43 mouse cellular contexts compared by ENCODE assay signal in genomic region chr10:127907386-127907951, GRCm38 (mm10). TPM values are rescaled to one million over a fixed set of nuclear protein-coding genes. Genes with fewer than 3 reads are reported as not detected.
"Had no signal": no experiment of that assay in that cellular context is flagged by ENCODE, and none has a peak within 500 bp of the region (broad histone marks: within the 10 kb centered on the region; RNA-seq: fewer than 3 reads in every experiment).

No protein-coding gene starts in this region.

- DNase-seq: gastrocnemius, adult 2 months; gastrocnemius, postnatal 10 days; gastrocnemius, postnatal 25 days; heart, adult 2 months; heart, postnatal 10 days; heart, postnatal 4 days; kidney, adult 11 months; kidney, adult 2 months; kidney, adult 9 months; kidney, postnatal 14 days; kidney, postnatal 36 days; layer of hippocampus, adult 9-11 months had no signal

- H3K27me3 ChIP-seq: heart, embryonic 12.5 days; hindbrain, embryonic 12.5 days; intestine, embryonic 15.5 days; kidney, embryonic 15.5 days; limb, embryonic 13.5 days; limb, embryonic 15.5 days; liver, embryonic 12.5 days had no signal

- H3K36me3 ChIP-seq: heart, embryonic 10.5 days; heart, embryonic 12.5 days; hindbrain, embryonic 10.5 days; hindbrain, embryonic 12.5 days; intestine, embryonic 15.5 days; kidney, embryonic 15.5 days; limb, embryonic 13.5 days; limb, embryonic 15.5 days; liver, embryonic 12.5 days had no signal

- ATAC-seq: hindbrain, embryonic 16.5 days; inflammation-experienced regulatory T-cells, adult 6 months; intestine, embryonic 15.5 days; liver, embryonic 12.5 days had no signal

- H3K9me3 ChIP-seq: heart, embryonic 10.5 days; heart, embryonic 12.5 days; hindbrain, embryonic 10.5 days; hindbrain, embryonic 12.5 days; intestine, embryonic 15.5 days; kidney, embryonic 15.5 days; limb, embryonic 13.5 days; limb, embryonic 15.5 days; liver, embryonic 12.5 days had no signal

- H3K9ac ChIP-seq: heart, embryonic 12.5 days; hindbrain, embryonic 12.5 days; hindbrain, embryonic 14.5 days; intestine, embryonic 15.5 days; kidney, embryonic 15.5 days; limb, embryonic 13.5 days; limb, embryonic 15.5 days; liver, embryonic 12.5 days; liver, embryonic 14.5 days had no signal

- H3K4me1 ChIP-seq: hindbrain, embryonic 10.5 days; limb, embryonic 13.5 days; limb, embryonic 15.5 days; liver, embryonic 12.5 days had no signal

- H3K4me3 ChIP-seq: gastrocnemius, adult 2 months; heart, adult 2 months; heart, embryonic 10.5 days; heart, embryonic 12.5 days; hindbrain, embryonic 10.5 days; hindbrain, embryonic 12.5 days; intestine, embryonic 15.5 days; kidney, embryonic 15.5 days; limb, embryonic 13.5 days; limb, embryonic 15.5 days; liver, embryonic 12.5 days had no signal

- H3K4me2 ChIP-seq: heart, embryonic 12.5 days; hindbrain, embryonic 12.5 days; hindbrain, embryonic 14.5 days; intestine, embryonic 15.5 days; kidney, embryonic 15.5 days; limb, embryonic 13.5 days; limb, embryonic 15.5 days; liver, embryonic 12.5 days had no signal

- H3K27ac ChIP-seq: gastrocnemius, adult 2 months; heart, adult 2 months; heart, embryonic 10.5 days; hindbrain, embryonic 10.5 days; hindbrain, embryonic 12.5 days; hindbrain, embryonic 14.5 days; intestine, embryonic 15.5 days; kidney, embryonic 15.5 days; kidney, postnatal 0 days; limb, embryonic 13.5 days; limb, embryonic 15.5 days; liver, embryonic 12.5 days; liver, embryonic 14.5 days had no signal

RNA-seq across cellular contexts. Expression of gene Sdr9c7, which starts 9.2 kb away (rescaled TPM):
- total RNA-seq: gastrocnemius, adult 2 months; gastrocnemius, postnatal 10 days; gastrocnemius, postnatal 25 days; gastrocnemius, postnatal 4 days; granulocyte monocyte progenitor cell, adult 5-6 weeks; heart, adult 2 months; heart, postnatal 10 days; heart, postnatal 25 days; heart, postnatal 4 days; layer of hippocampus, adult 18-20 months; layer of hippocampus, adult 8-10 months; layer of hippocampus, postnatal 36 days; left cerebral cortex, adult 18-20 months; left cerebral cortex, adult 8-10 months; left cerebral cortex, postnatal 14 days; left cerebral cortex, postnatal 36 days had no signal
- polyA plus RNA-seq: heart, adult 2 months; heart, embryonic 10.5 days; heart, embryonic 12.5 days; heart, embryonic 14.5 days; heart, embryonic 16.5 days; hindbrain, embryonic 10.5 days; hindbrain, embryonic 12.5 days; hindbrain, embryonic 14.5 days; hindbrain, embryonic 16.5 days; inflammation-experienced regulatory T-cells, adult 6 months; kidney, postnatal 0 days; limb, embryonic 11.5 days; limb, embryonic 13.5 days; liver, embryonic 12.5 days; liver, embryonic 14.5 days; liver, embryonic 16.5 days had no signal

RNA-seq across cellular contexts. Expression of gene Rdh7, which starts 18.9 kb away (rescaled TPM):
- total RNA-seq: gastrocnemius, adult 2 months; gastrocnemius, postnatal 25 days; granulocyte monocyte progenitor cell, adult 5-6 weeks; heart, adult 2 months; heart, postnatal 10 days; heart, postnatal 25 days; heart, postnatal 4 days; layer of hippocampus, adult 18-20 months; layer of hippocampus, adult 8-10 months; layer of hippocampus, postnatal 14 days; layer of hippocampus, postnatal 36 days; left cerebral cortex, adult 18-20 months; left cerebral cortex, adult 8-10 months; left cerebral cortex, postnatal 14 days; left cerebral cortex, postnatal 36 days had no signal
- polyA plus RNA-seq: heart, adult 2 months; heart, embryonic 10.5 days; heart, embryonic 12.5 days; heart, embryonic 14.5 days; heart, embryonic 16.5 days; hindbrain, embryonic 10.5 days; hindbrain, embryonic 12.5 days; hindbrain, embryonic 14.5 days; hindbrain, embryonic 16.5 days; inflammation-experienced regulatory T-cells, adult 6 months; kidney, embryonic 15.5 days; limb, embryonic 11.5 days; limb, embryonic 13.5 days; limb, embryonic 15.5 days; liver, embryonic 12.5 days had no signal

RNA-seq across cellular contexts. Expression of gene Rdh16f2, which starts 41.2 kb away (rescaled TPM):
- total RNA-seq: gastrocnemius, adult 2 months; gastrocnemius, postnatal 10 days; gastrocnemius, postnatal 25 days; gastrocnemius, postnatal 4 days; granulocyte monocyte progenitor cell, adult 5-6 weeks; heart, adult 2 months; heart, postnatal 10 days; heart, postnatal 25 days; heart, postnatal 4 days; layer of hippocampus, adult 18-20 months; layer of hippocampus, adult 8-10 months; layer of hippocampus, postnatal 14 days; layer of hippocampus, postnatal 36 days; left cerebral cortex, adult 18-20 months; left cerebral cortex, adult 8-10 months; left cerebral cortex, postnatal 14 days; left cerebral cortex, postnatal 36 days had no signal
- polyA plus RNA-seq: heart, adult 2 months; heart, embryonic 10.5 days; heart, embryonic 12.5 days; heart, embryonic 14.5 days; heart, embryonic 16.5 days; hindbrain, embryonic 10.5 days; hindbrain, embryonic 12.5 days; hindbrain, embryonic 14.5 days; hindbrain, embryonic 16.5 days; inflammation-experienced regulatory T-cells, adult 6 months; limb, embryonic 11.5 days; limb, embryonic 13.5 days; limb, embryonic 15.5 days; liver, embryonic 12.5 days had no signal

RNA-seq across cellular contexts. Expression of gene Rdh19, which starts 57.7 kb away (rescaled TPM):
- total RNA-seq: gastrocnemius, adult 2 months; gastrocnemius, postnatal 10 days; gastrocnemius, postnatal 25 days; gastrocnemius, postnatal 4 days; granulocyte monocyte progenitor cell, adult 5-6 weeks; heart, adult 2 months; heart, postnatal 10 days; heart, postnatal 25 days; heart, postnatal 4 days; layer of hippocampus, adult 18-20 months; layer of hippocampus, adult 8-10 months; layer of hippocampus, postnatal 14 days; layer of hippocampus, postnatal 36 days; left cerebral cortex, adult 18-20 months; left cerebral cortex, adult 8-10 months; left cerebral cortex, postnatal 14 days; left cerebral cortex, postnatal 36 days; liver, adult 2 months had no signal
- polyA plus RNA-seq: heart, adult 2 months; heart, embryonic 10.5 days; heart, embryonic 12.5 days; heart, embryonic 14.5 days; heart, embryonic 16.5 days; hindbrain, embryonic 10.5 days; hindbrain, embryonic 12.5 days; hindbrain, embryonic 14.5 days; hindbrain, embryonic 16.5 days; inflammation-experienced regulatory T-cells, adult 6 months; intestine, embryonic 15.5 days; large intestine, adult 2 months; limb, embryonic 11.5 days; limb, embryonic 13.5 days; limb, embryonic 15.5 days; liver, embryonic 12.5 days; liver, embryonic 16.5 days had no signal
